Mouse (Mus musculus): ENCODE data around the gene Vamp1. TPM values are rescaled to one million over a fixed set of nuclear protein-coding genes. Genes with fewer than 3 reads are reported as not detected.
"Not testable (repeated sequence)": the region's sequence is repeated elsewhere in the genome, so short reads cannot be mapped to it uniquely, and the experiment has no call there.

The Vamp1 gene
- polyA plus RNA-seq, 1 experiment = 14.3 TPM

DNA sequence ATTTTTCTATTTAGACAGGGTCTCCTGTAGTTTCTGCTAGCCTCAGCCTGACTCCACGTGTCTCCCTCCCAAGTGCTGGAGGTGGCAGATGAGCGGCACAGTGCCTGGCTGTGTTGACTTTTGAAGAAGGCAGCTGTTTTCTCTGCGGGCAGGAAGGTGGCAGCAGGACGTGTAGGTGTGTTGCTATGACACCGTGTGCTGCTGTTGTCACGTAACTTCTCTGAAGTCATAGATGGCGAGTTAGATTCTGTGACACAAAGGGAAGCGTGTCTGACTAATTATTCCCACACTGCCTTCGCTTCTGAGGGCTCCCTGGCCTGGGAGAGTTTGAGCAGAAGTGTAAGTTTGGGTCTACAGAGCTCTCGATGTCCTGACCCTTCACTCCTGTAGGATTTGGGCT, 49.9 kb downstream of the Vamp1 start:
- Histone ChIP-seq H3K9me3 (replicated peaks; ENCODE audit: control insufficient read depth, insufficient read depth, low read length, poor library complexity, severe bottlenecking) (no peaks in the 10 kb centered on the region), H3K9ac (ENCODE audit: low read depth, poor library complexity, severe bottlenecking) (no peak overlapping the region), H3K36me3 (ENCODE audit: control insufficient read depth, insufficient read depth, low read length, poor library complexity, severe bottlenecking) (no peaks in the 10 kb centered on the region), H3K27me3 (ENCODE audit: control insufficient read depth, insufficient read depth, low read length, poor library complexity, severe bottlenecking) (no peaks in the 10 kb centered on the region), H3K27ac (ENCODE audit: insufficient read depth, low read length) (no peak overlapping the region), H3K4me1 (ENCODE audit: control insufficient read depth, insufficient read depth, low read length) (peaks cover 2% of the 10 kb centered on the region), H3K4me3 (ENCODE audit: low read depth, low read length) (no peak overlapping the region)
- no peak for TF ChIP-seq CTCF (IDR thresholded peaks at IDR 0.05; ENCODE audit: low read depth, low read length)
- TF ChIP-seq EP300 (IDR thresholded peaks at IDR 0.05; ENCODE audit: insufficient read depth, low read depth, low read length) = no peak
- TF ChIP-seq POLR2A (IDR thresholded peaks at IDR 0.05; ENCODE audit: insufficient read depth, low read length) = no peak

DNA sequence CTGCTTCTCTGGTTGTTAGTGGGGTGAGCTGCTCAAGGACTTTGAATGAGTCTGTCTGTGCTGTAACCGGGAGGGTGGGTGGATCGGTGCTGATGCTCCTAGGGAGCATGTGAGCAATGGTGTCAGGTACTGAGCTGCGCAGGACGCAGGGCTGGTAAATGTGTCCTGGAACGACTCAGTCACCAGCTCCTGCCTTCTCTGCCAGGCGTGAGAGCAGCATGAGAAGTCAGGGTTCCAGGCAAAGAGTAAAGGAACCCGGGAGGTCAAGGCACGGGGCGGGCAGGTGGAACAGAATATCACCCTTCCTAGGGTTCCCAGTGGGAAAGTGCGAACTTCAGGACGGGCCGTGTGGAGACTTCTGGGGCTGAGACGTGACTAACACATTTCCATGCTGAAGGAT, 50.7 kb downstream of the Vamp1 start:
- Histone ChIP-seq H3K9ac (ENCODE audit: low read depth, poor library complexity, severe bottlenecking) (no peak overlapping the region), H3K4me1 (ENCODE audit: control insufficient read depth, insufficient read depth, low read length) (no peaks in the 10 kb centered on the region), H3K9me3 (replicated peaks; ENCODE audit: control insufficient read depth, insufficient read depth, low read length, poor library complexity, severe bottlenecking) (no peaks in the 10 kb centered on the region), H3K27me3 (ENCODE audit: control insufficient read depth, insufficient read depth, low read length, poor library complexity, severe bottlenecking) (no peaks in the 10 kb centered on the region), H3K4me3 (ENCODE audit: low read depth, low read length) (no peak overlapping the region), H3K36me3 (ENCODE audit: control insufficient read depth, insufficient read depth, low read length, poor library complexity, severe bottlenecking) (no peaks in the 10 kb centered on the region), H3K27ac (ENCODE audit: insufficient read depth, low read length) (no peak overlapping the region)
- TF ChIP-seq POLR2A (IDR thresholded peaks at IDR 0.05; ENCODE audit: insufficient read depth, low read length) = no peak
- TF ChIP-seq EP300 (IDR thresholded peaks at IDR 0.05; ENCODE audit: insufficient read depth, low read depth, low read length) = no peak
- TF ChIP-seq CTCF (IDR thresholded peaks at IDR 0.05; ENCODE audit: low read depth, low read length) = no peak

DNA sequence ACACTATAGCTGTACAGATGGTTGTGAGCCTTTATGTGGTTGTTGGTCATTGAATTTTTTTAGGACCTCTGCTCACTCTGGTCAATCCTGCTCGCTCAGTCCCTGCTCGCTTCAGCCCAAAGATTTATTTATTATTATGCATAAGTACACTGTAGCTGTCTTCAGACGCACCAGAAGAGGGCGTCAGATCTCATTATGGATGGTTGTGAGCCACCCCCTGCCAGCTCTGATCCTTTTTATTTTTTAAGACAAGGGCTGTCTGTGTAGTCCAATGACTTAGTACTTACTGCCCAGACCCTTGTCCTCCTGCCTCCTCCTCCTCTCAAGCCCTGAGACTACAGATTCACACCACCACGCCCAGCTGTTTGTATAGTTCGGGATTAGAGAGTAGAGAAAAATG, 51.2 kb downstream of the Vamp1 start:
- H3K27ac ChIP-seq (ENCODE audit: insufficient read depth, low read length); H3K36me3 ChIP-seq (ENCODE audit: control insufficient read depth, insufficient read depth, low read length, poor library complexity, severe bottlenecking); H3K9me3 ChIP-seq (replicated peaks; ENCODE audit: control insufficient read depth, insufficient read depth, low read length, poor library complexity, severe bottlenecking); H3K9ac ChIP-seq (ENCODE audit: low read depth, poor library complexity, severe bottlenecking); H3K27me3 ChIP-seq (ENCODE audit: control insufficient read depth, insufficient read depth, low read length, poor library complexity, severe bottlenecking); H3K4me3 ChIP-seq (ENCODE audit: low read depth, low read length); H3K4me1 ChIP-seq (ENCODE audit: control insufficient read depth, insufficient read depth, low read length): not testable (repeated sequence)

DNA sequence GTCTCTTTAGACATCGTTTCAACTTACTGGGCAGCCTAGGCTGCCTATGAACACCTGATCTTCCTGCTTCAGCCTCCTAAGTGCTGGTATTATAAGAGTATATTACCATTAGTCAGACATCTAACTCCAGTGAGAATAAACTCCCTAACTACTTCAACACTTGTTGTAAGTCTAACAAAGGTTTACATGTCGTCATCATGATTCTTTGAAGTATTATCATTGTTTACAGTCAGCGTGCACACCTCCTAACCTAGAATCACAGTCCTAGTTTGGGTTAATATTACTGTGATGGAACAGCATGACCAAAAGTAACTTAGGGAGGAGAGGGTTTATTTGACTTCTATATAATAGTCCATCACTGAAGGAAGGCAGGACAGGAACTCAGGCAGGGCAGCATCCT, 52.1 kb downstream of the Vamp1 start:
- H3K9me3 ChIP-seq (replicated peaks; ENCODE audit: control insufficient read depth, insufficient read depth, low read length, poor library complexity, severe bottlenecking) = no peaks in the 10 kb centered on the region
- no peak overlapping the region for H3K27ac ChIP-seq (ENCODE audit: insufficient read depth, low read length)
- TF ChIP-seq EP300 (IDR thresholded peaks at IDR 0.05; ENCODE audit: insufficient read depth, low read depth, low read length) = no peak
- no peak for TF ChIP-seq CTCF (IDR thresholded peaks at IDR 0.05; ENCODE audit: low read depth, low read length)
- TF ChIP-seq POLR2A (IDR thresholded peaks at IDR 0.05; ENCODE audit: insufficient read depth, low read length) = no peak
- no peak overlapping the region for H3K4me3 ChIP-seq (ENCODE audit: low read depth, low read length)
- no peak overlapping the region for H3K9ac ChIP-seq (ENCODE audit: low read depth, poor library complexity, severe bottlenecking)
- no peaks in the 10 kb centered on the region for H3K27me3 ChIP-seq (ENCODE audit: control insufficient read depth, insufficient read depth, low read length, poor library complexity, severe bottlenecking)
- H3K36me3 ChIP-seq (ENCODE audit: control insufficient read depth, insufficient read depth, low read length, poor library complexity, severe bottlenecking) = no peaks in the 10 kb centered on the region
- H3K4me1 ChIP-seq (ENCODE audit: control insufficient read depth, insufficient read depth, low read length) = peaks cover 2% of the 10 kb centered on the region

DNA sequence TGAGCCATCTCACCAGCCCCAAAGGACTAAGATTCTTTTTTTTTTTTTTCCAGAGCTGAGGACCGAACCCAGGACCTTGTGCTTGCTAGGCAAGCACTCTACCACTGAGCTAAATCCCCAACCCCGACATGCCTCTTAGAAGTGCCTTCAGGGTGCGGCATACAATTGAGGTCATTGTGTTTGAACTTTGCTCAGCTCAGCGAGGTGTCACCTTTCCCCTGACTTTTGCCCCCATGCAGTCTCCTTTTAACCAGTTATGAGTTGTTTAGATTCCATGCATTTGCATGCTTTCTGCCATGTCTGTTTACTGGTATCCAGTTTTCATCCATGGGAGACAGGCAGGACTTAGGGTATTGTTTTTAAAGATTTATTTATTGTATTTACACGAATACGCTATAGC, 53.4 kb downstream of the Vamp1 start:
- Histone ChIP-seq H3K27me3 (ENCODE audit: control insufficient read depth, insufficient read depth, low read length, poor library complexity, severe bottlenecking) (no peaks in the 10 kb centered on the region), H3K9ac (ENCODE audit: low read depth, poor library complexity, severe bottlenecking) (no peak overlapping the region), H3K9me3 (replicated peaks; ENCODE audit: control insufficient read depth, insufficient read depth, low read length, poor library complexity, severe bottlenecking) (no peaks in the 10 kb centered on the region), H3K4me3 (ENCODE audit: low read depth, low read length) (no peak overlapping the region), H3K4me1 (ENCODE audit: control insufficient read depth, insufficient read depth, low read length) (peaks cover 2% of the 10 kb centered on the region), H3K27ac (ENCODE audit: insufficient read depth, low read length) (no peak overlapping the region), H3K36me3 (ENCODE audit: control insufficient read depth, insufficient read depth, low read length, poor library complexity, severe bottlenecking) (no peaks in the 10 kb centered on the region)
- TF ChIP-seq CTCF (IDR thresholded peaks at IDR 0.05; ENCODE audit: low read depth, low read length) (no peak), POLR2A (IDR thresholded peaks at IDR 0.05; ENCODE audit: insufficient read depth, low read length) (no peak), EP300 (IDR thresholded peaks at IDR 0.05; ENCODE audit: insufficient read depth, low read depth, low read length) (no peak)

DNA sequence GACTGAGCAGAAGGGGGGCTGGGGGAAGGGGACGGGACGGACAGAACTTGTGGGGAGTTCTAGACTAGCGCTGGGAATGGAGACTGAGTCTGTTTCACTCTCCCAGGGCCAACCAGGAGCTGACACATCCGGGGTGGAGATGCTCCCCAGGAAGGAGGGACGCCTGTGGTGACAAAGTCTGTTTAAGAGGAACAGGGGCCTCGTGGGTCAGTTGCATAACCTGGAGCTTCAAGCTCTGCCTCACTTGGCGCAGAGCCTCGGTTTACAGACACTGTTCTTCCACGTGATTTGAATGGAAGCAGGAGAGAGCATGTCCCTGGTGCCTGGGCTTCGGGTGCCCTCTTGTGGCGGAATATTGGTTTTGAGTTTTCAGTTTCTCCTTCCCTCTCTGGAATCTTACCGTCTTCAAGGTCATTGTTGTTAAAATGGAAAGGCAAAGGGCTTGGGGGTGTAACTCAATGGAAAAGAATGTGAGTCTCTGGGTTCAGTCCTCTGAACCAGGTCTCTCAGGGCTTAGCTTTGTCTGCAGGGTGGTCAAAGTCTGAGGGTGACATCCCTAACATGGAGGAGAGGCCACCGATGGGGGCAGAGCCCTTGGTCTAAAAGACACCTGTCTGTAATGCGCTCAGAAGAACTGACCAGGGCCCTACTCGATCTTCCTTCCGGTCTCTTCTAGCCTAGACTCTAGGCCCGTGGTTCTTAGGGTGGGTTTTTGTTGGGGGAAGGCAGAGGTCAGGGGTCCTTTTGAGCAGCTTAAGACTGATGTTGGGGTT, 56.3 kb downstream of the Vamp1 start:
- H3K27ac ChIP-seq (ENCODE audit: insufficient read depth, low read length) = no peak overlapping the region
- H3K4me3 ChIP-seq (ENCODE audit: low read depth, low read length) = no peak overlapping the region

More for the DNA sequence above, 56.3 kb downstream of the Vamp1 start:
- Histone ChIP-seq H3K27me3 (ENCODE audit: control insufficient read depth, insufficient read depth, low read length, poor library complexity, severe bottlenecking) (no peaks in the 10 kb centered on the region), H3K4me1 (ENCODE audit: control insufficient read depth, insufficient read depth, low read length) (peaks cover 2% of the 10 kb centered on the region), H3K36me3 (ENCODE audit: control insufficient read depth, insufficient read depth, low read length, poor library complexity, severe bottlenecking) (no peaks in the 10 kb centered on the region), H3K9ac (ENCODE audit: low read depth, poor library complexity, severe bottlenecking) (0 out of 2 replicates have a peak overlapping the region, but pooled peaks have one; percentile 1), H3K9me3 (replicated peaks; ENCODE audit: control insufficient read depth, insufficient read depth, low read length, poor library complexity, severe bottlenecking) (no peaks in the 10 kb centered on the region)
- TF ChIP-seq EP300 (IDR thresholded peaks at IDR 0.05; ENCODE audit: insufficient read depth, low read depth, low read length) = peak; percentile 69; the same call in 1 of the 2 replicates
- TF ChIP-seq POLR2A (IDR thresholded peaks at IDR 0.05; ENCODE audit: insufficient read depth, low read length) = no peak
- TF ChIP-seq CTCF (IDR thresholded peaks at IDR 0.05; ENCODE audit: low read depth, low read length) = peak; percentile 89

Data from ES-Bruce4 (cell line).